Mouse (Mus musculus) retina, adult 2 months (tissue): ENCODE measurements around the gene Obox8.

Experiments
- DNase-seq: peaks from one replicate; pipeline ENCODE4 v3.0.0-alpha.2; 2012; ENCODE audit warnings: low read depth, low spot score

The Obox8 gene

GRCm38 (mm10) chr7:14333457-14333856 is at the start of gene Obox8:
Gene Obox8, minus strand, starts transcription at chr7:14333557.
- DNase-seq = no peak

GRCm38 (mm10) chr7:14317209-14317608 is 16.1 kb downstream of the Obox8 start:
- no peak for DNase-seq

- no peak for DNase-seq
Observed at GRCm38 (mm10) chr7:14308671-14309070, 24.7 kb downstream of the Obox8 start.

GRCm38 (mm10) chr7:14307571-14307970 is 25.8 kb downstream of the Obox8 start:
- DNase-seq = no peak
